Mouse (Mus musculus): ENCODE measurements around the gene Zfp638.

DNA sequence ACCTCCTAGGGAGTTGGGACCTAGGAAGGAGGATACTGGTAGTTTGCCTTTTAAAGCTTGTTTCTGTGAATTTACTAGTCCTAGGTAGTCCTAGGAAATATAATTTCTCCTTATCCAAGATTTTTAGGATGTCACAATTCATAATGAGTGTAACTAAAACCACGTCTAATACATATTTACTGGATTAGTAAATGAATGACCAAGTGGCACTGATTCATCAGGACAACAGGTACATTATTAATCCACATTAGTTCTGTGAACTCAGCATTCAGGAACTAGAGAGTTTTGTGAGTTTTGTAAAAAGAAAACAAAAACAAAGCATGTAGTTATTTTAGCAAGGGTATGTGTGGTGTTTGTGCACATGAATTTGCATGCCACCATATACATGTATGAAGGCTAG, 38.4 kb downstream of the Zfp638 start:
- TF ChIP-seq CTCF (IDR thresholded peaks at IDR 0.05; ENCODE audit: low read depth) (no peak), EP300 (IDR thresholded peaks at IDR 0.05; ENCODE audit: low read depth) (no peak)

Data from liver, embryonic 14.5 days (tissue).